Mouse (Mus musculus) urinary bladder, adult 18-20 months (tissue): Measurements from ENCODE around the gene Tpx2.
A peak's percentile ranks its signal among the peaks of the same experiment; 100 is the strongest.

ENCODE experiments used
- DNase-seq, 2 experiments: peaks; one replicate each; pipeline ENCODE4 v3.0.0; 2022; ENCODE audit warnings: low spot score in 2 of 2, mixed read lengths in 2 of 2

The Tpx2 gene

DNA sequence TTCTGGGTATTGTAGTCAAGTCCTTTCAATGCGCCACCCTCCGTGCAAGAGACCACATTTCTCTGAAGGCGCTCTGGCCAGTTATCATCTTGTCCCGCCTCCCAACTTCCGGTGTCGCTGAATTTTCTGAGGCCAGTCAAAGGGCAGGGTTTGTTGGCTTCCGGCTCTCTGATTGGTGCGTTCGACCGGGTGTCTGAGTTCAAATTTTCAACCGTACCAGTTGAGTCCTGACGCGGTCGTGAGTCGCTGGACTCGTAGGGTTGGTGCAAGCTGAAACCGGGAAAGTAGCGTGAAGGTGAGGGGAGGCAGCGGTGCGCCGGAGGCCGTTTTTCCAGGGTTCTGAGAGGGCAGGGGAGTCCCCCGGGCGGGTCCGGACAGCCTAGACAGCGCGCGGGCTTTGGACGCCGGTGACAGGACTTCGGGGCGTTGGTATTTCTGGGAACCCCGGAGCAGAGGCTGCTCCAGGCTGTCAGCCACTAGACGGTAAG, at the start of gene Tpx2:
TSS of gene Tpx2 (plus strand) at position 150 of the 488 bp plus-strand sequence.
- DNase-seq, result peak; percentile 86 to 94

- no peak for DNase-seq
Measured at GRCm38 (mm10) chr2:152799954-152800761, 47.6 kb upstream of the Tpx2 start.

DNA sequence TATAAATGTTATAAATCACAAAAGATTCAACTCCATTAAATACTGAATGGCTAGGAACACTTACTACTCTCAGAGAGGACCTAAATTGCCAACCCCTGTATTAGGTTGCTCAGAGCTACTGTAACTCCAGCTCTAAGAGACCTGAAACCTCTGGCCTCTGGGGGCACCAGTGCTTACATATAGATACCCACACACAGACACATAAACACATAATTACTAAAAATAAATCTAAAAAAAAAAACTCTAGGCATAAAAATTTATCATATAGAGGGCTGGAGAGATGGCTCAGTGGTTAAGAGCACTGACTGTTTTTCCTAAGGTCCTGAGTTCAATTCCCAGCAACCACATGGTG, 47.0 kb upstream of the Tpx2 start:
- DNase-seq, result no peak

DNA sequence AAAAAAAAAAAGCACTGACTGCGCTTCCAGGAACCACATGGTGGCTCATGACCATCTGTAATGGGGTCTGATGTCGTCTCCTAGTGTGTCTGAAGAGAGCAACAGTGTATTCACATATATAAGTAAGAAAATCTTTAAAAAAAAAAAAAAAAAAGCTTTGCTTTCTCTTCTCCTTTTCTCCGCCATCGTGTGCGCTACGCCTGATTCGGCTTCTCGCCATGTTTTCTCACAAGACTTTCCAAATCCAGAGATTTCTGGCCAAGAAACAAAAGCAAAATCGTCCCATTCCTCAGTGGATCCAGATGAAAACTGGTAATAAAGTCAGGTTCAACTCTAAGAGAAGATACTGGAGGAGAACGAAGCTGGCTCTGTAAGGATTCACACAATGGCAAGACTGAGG, 45.5 kb upstream of the Tpx2 start:
- DNase-seq, result no peak

GRCm38 (mm10) chr2:152803081-152803480, 44.7 kb upstream of the Tpx2 start:
- DNase-seq, result no peak

- no peak for DNase-seq
Measured at GRCm38 (mm10) chr2:152804408-152805110, 43.2 kb upstream of the Tpx2 start.

- no peak for DNase-seq
Measured at GRCm38 (mm10) chr2:152805111-152805490, 42.7 kb upstream of the Tpx2 start.

DNA sequence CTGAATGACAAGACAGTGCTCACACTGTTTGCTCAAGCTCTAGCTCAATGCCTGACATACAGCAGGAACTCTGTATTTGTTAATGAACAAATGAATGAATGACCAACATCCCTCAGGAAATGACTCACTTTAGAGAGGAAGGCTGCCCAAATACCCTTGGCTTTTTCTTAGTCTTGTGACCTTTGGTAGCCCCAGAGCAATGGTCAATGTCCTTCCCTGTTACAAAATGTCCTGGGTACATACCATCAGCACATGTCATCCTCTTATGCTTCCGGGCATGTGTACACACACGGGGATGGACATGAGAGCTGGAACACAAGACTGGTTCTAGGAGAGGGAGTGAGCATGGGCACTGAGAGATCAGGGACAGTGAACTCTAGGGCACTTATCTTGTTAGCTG, 41.7 kb upstream of the Tpx2 start:
- no peak for DNase-seq

- DNase-seq, result no peak
Measured at GRCm38 (mm10) chr2:152808178-152808577, 39.6 kb upstream of the Tpx2 start.

DNA sequence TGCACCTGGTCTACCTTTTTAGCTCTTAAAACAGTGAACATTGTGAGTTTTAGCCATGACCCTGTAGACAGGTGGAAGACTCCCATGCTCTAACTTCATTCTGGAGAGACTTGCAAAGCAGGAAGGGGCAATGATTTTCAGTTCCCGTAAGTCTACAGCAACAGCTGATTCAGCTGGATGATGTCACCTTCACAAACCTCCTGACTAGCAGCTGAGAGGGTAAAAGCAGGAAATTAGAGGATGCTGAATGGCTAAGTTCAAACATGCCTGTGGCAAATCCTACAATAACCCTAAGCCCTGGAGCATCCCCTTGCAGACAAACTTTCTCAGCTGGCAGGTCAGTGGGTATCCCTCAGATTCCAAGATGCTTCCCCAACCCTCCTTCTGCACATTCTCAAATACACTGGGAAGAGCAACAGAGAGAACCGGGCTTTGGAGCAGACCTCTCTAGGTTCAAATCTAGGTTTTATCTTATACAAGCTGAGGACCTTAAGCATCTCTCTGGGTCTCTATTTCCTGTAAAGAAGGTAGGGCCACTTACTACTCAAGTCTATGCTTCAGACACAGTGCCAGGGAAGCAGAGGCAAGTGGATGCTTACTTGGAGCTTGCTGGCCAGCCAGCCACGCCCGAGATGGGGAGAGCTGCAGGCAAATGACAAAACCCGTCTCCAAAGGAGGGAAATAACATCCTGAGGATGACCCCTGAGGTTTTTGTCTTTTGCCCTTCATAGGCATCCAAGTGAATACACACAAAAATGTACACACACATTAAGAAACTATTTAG, 37.4 kb upstream of the Tpx2 start:
- no peak for DNase-seq

DNA sequence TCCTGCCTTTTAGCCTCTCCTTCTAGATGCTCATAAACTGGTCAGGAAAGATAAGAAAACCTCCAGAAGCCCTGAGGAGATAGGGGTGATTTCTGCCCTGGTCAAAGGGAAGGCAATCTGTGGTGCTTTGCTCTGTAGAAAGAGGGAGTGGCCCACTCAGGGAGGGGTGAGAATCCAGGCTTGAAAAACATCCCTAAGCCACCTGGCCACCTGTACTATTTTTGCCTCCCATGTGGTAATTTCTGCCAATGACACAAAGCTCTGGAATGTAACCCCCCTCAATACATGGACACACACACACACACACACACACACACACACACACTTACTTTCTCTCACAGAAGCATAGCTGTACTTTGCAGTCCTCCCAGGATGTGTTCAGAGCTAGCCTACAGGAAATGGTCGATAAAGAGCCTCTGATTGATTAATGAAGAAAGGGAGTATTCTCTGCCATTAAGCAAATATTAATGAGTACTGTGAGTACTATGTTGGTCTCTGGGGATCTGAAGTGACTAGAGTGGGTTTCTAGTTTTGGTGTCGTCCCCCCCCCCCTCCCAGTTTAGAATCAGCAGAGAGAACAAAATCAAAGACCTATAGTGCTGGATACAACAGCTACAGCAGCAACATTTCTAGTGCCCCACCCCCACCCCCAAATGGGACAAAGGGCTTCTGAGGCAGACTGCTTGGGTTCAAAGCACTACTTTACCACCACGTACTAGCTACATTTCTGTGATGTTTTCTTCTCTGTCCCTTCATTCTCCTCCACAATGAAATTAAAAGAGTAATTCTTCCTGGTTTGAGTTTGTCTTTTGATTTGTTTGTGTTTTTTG, 36.2 kb upstream of the Tpx2 start:
- no peak for DNase-seq

GRCm38 (mm10) chr2:152813232-152813631, 34.5 kb upstream of the Tpx2 start:
- DNase-seq, result no peak

GRCm38 (mm10) chr2:152814213-152814874, 33.4 kb upstream of the Tpx2 start:
- no peak for DNase-seq

GRCm38 (mm10) chr2:152815879-152816656, 31.7 kb upstream of the Tpx2 start:
- no peak for DNase-seq

- DNase-seq, result no peak
Measured at GRCm38 (mm10) chr2:152816657-152817348, 31.0 kb upstream of the Tpx2 start.

GRCm38 (mm10) chr2:152817596-152818291, 30.0 kb upstream of the Tpx2 start:
- DNase-seq, result no peak

DNA sequence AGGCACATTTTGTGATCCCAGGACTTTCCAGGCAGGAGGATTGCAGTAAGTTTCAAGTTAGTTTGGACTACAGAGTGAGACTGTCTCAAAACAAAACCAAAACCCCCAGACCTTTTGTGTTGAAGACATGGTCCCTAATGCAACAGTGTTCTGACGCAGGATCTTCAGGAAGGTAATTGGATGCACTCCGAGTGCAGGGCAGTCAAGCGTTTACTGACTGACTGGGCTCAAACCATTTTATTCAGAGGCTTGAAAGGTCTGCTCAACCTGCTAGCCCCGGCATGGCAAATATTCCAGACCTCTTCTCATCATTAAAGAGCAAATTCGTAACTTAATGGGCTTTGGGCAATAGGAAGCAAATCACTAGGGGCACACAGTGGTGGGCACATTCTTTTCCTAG, 29.1 kb upstream of the Tpx2 start:
- no peak for DNase-seq

DNA sequence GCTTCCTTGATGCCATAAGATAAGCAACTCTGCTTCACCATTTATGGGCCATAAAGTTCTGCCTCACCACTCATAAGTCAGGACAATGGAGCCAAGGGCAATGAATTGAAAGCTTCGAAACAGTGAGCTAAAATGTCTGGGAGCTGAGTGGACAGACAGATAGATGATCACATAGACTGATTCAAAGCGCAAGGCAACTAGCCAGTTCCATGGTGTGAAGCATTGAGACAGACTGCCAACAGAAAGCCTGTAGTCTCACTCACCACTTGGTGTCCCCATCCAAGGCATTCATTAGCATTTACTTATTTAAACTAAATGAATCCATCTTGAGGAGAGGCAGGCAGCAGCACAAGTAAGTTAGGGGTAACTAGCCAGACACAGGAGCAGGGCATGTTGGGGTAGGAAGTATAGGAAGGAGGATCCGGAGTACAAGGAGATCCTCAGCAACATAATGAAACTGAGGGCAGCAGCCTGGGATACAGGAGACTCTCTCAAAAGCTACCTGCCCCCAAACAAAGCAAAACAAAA, 28.6 kb upstream of the Tpx2 start:
- DNase-seq, result no peak

- DNase-seq, result no peak
Measured at GRCm38 (mm10) chr2:152819926-152820325, 27.8 kb upstream of the Tpx2 start.
